Mouse (Mus musculus) spleen, adult 2 months (tissue): Measurements from ENCODE around the gene Ppp1r37.

Experiments
- CTCF ChIP-seq: fragments of 200-500 bp; IDR thresholded peaks from 2 replicates; pipeline ENCODE4 v1.5.1; 2011; ENCODE audit warnings: mild to moderate bottlenecking, inconsistent platforms; ENCODE audit not compliant: insufficient read depth, insufficient read length, insufficient replicate concordance; ENCODE audit errors: extremely low read depth
- POLR2A ChIP-seq: fragments of 200-500 bp; IDR thresholded peaks from 2 replicates; pipeline ENCODE4 v1.6.1; 2011; ENCODE audit warnings: low read depth, low read length, inconsistent platforms

DNA sequence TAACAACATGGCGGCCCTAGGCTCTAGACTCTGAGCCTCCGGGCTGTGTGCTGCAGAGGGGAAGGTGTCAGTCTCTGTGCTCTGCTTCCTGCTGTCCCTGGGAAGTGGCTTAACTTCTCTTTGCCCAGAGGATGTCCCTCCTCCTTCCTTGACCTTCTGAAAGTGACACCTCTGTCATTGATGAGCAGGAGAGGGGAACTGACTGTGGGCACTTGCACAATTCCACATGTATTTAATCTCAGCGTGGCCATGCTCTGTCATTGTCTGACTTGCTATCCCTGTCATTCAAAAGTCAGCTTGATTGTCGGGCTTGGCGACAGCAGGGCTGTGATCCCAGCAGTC is 66.7 kb downstream of the Ppp1r37 start:
- TF ChIP-seq CTCF, result no peak
- TF ChIP-seq POLR2A, result no peak
